Mouse (Mus musculus) neural tube, embryonic 13.5 days (tissue): ENCODE data around the gene Gm20388. TPM values are rescaled to one million over a fixed set of nuclear protein-coding genes. Genes with fewer than 3 reads are reported as not detected.
A peak's percentile ranks its signal among the peaks of the same experiment; 100 is the strongest.

ENCODE experiments used
- ATAC-seq: fragments of 200-750 bp; cut with Nextera tagmentation; 2 replicates; pipeline ENCODE4 v1.8.0; 2017; ENCODE audit warnings: low read depth, mild to moderate bottlenecking, moderate TSS enrichment, moderate library complexity
- H3K27ac ChIP-seq: fragments of 300-500 bp; sonication (generic); replicated peaks from 2 replicates; pipeline ENCODE4 v1.5.1; 2015; ENCODE audit warnings: moderate library complexity, mild to moderate bottlenecking, inconsistent platforms
- H3K27me3 ChIP-seq: fragments of 300-500 bp; sonication (generic); 2 replicates; pipeline ENCODE4 v1.6.1; 2015; ENCODE audit warnings: mild to moderate bottlenecking, inconsistent platforms
- H3K36me3 ChIP-seq: fragments of 300-500 bp; sonication (generic); 2 replicates; pipeline ENCODE4 v1.6.1; 2015; ENCODE audit warnings: mild to moderate bottlenecking, inconsistent platforms
- H3K4me1 ChIP-seq: fragments of 300-500 bp; sonication (generic); replicated peaks from 2 replicates; pipeline ENCODE4 v1.6.1; 2015; ENCODE audit warnings: inconsistent platforms
- H3K4me2 ChIP-seq: fragments of 300-500 bp; sonication (generic); 2 replicates; pipeline ENCODE4 v1.6.1; 2015; ENCODE audit warnings: inconsistent platforms, mild to moderate bottlenecking, moderate library complexity
- H3K4me3 ChIP-seq: fragments of 300-500 bp; sonication (generic); 2 replicates; pipeline ENCODE4 v1.5.1; 2015; ENCODE audit warnings: mild to moderate bottlenecking, inconsistent platforms
- H3K9ac ChIP-seq: fragments of 300-500 bp; sonication (generic); 2 replicates; pipeline ENCODE4 v1.6.1; 2015; ENCODE audit warnings: moderate library complexity, mild to moderate bottlenecking, inconsistent platforms
- H3K9me3 ChIP-seq: fragments of 300-500 bp; sonication (generic); 2 replicates; pipeline ENCODE4 v1.6.1; 2016; ENCODE audit warnings: inconsistent platforms
- WGBS: fragments of 180-500 bp; shearing (Covaris S2); methylation state at CpG from one replicate; pipeline ENCODE4 v1.1.7; 2015; 5-methylcytosine and 5-hydroxymethylcytosine counted together
- polyA plus RNA-seq: library from polyadenylated mRNA; unstranded; fragments of >200 nt; fragmentation: Nextera tagmentation; extraction: Ambion mirVana; gene quantifications from 2 replicates; pipeline ENCODE4 v1.2.1, GENCODE M21; 2015

Gm20388 gene
- polyA plus RNA-seq, 1 experiment from 2014 or later: 0.27 TPM

DNA sequence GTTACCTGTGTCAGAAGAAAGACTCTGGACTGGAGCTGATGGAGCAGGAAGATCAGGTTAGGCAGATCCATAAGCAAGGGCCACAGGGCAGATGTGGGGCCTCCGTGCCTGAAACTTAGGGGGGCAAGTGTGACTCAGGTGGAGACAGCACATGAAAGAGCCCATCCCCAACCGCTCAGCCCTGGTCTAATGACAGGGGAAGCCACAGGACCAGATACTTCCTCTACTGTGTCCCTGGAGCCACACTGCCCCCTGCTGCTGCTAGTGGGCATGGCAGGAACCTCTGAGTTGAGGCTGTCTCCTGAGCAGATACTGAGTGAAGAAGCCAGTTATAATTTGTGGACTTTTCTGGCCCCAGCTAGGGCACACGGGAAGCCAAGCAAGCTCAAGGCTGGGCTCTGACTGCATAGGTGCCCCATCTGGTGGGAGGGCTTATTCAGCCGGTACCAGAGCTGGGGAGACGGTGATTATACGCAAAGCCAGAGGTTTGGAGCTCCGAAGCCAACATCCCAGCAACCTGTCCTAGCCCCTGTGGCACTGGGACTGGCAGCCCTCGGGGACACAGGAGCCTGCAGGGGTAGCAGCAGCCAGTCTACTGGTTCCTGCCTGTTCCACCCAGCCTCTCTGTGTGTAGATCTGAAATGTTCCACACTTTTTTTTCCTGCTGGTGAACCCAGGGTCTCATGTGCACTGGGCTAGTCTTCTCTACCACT, 2919.9 kb downstream of the Gm20388 start:
- H3K4me2 ChIP-seq: no peak overlapping the region
- 41% methylated on average over 8 of the region's 8 CpGs for WGBS
- peak; percentile 85 for ATAC-seq

DNA sequence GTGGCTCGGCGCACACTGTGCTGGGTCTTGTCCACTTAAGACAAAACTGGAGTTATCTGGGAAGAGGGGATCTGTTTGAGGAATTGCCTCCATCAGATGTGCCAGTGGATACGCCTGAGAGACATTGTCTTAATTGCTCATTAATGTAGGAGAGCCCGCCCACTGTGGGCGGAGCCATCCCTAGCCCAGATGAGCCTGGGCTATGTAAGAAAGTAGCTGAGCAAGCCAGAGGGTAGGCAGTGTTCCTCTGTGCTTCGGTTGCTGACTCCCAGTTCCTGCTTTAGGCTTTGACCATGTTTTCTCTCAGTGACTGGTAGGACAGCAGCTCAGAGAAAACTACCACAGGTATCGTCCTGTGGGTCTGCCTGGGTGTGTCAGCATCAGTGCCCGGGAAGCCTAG, 2923.8 kb downstream of the Gm20388 start:
- no peak for ATAC-seq
- H3K27ac ChIP-seq: no peak overlapping the region
- H3K4me3 ChIP-seq: no peak overlapping the region
- 84% methylated on average over 8 of the region's 8 CpGs for WGBS
- no peaks in the 10 kb centered on the region for H3K9me3 ChIP-seq
- 0 out of 2 replicates have a peak, but pooled peaks cover 5% of the 10 kb centered on the region for H3K27me3 ChIP-seq
- no peaks in the 10 kb centered on the region; the same call in 1 of the 2 replicates for H3K4me1 ChIP-seq
- H3K4me2 ChIP-seq: no peak overlapping the region
- H3K36me3 ChIP-seq: no peaks in the 10 kb centered on the region
- H3K9ac ChIP-seq: no peak overlapping the region

More for the DNA sequence above, 2919.9 kb downstream of the Gm20388 start:
- no peak overlapping the region for H3K4me3 ChIP-seq
- no peak overlapping the region for H3K9ac ChIP-seq
- H3K27ac ChIP-seq: no peak overlapping the region
- H3K9me3 ChIP-seq: no peaks in the 10 kb centered on the region
- no peaks in the 10 kb centered on the region for H3K36me3 ChIP-seq
- H3K4me1 ChIP-seq: peaks cover 12% of the 10 kb centered on the region
- H3K27me3 ChIP-seq: 0 out of 2 replicates have a peak, but pooled peaks cover 5% of the 10 kb centered on the region

DNA sequence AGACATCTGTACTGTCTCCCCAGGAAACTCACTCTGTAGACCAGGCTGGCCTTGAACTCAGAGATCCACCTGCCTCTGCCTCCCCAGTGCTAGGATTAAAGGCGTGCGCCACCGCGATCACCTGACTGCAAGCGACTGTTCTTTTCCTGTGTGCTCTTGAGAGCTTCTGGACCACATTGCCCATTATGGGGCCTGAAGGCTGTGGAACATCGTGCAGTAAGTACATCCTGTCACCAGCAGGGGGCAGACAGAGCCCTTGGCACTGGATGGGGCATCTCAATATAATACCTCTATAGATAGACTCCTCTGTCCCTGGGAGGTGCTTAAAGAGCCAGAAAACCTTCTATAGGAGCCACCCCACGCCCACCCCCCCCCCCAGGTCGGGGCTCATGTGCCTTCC, 2924.3 kb downstream of the Gm20388 start:
- WGBS: 30% methylated on average over 8 of the region's 8 CpGs
- Histone ChIP-seq H3K4me1 (no peaks in the 10 kb centered on the region; the same call in 1 of the 2 replicates), H3K9ac (no peak overlapping the region), H3K36me3 (no peaks in the 10 kb centered on the region), H3K27me3 (0 out of 2 replicates have a peak, but pooled peaks cover 5% of the 10 kb centered on the region), H3K27ac (no peak overlapping the region), H3K4me2 (no peak overlapping the region), H3K9me3 (no peaks in the 10 kb centered on the region), H3K4me3 (no peak overlapping the region)
- ATAC-seq: no peak

DNA sequence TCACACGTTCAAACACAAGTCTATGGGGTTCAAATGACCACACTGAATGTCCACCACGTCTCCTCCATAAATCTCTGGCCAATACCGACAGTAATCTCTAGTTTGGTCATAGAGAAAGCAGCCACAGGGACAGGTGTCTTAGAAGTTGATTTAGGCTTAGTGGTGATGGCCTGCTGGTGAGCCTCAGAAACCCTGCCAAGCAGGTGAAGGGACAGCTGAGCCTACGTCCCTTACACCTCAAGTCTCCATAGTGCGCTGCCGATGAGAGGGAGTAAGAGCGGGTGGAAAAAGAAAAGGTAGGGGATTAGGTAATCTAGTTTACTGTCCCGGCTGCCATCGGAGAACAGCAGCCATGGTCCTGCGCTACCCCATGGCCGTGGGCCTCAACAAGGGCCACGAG, 2925.6 kb downstream of the Gm20388 start:
- Histone ChIP-seq H3K9me3 (no peaks in the 10 kb centered on the region), H3K9ac (no peak overlapping the region), H3K36me3 (no peaks in the 10 kb centered on the region), H3K4me2 (no peak overlapping the region), H3K4me1 (no peaks in the 10 kb centered on the region), H3K27ac (no peak overlapping the region), H3K27me3 (0 out of 2 replicates have a peak, but pooled peaks cover 5% of the 10 kb centered on the region), H3K4me3 (no peak overlapping the region)
- no peak for ATAC-seq
- 88% methylated on average over 12 of the region's 12 CpGs for WGBS

DNA sequence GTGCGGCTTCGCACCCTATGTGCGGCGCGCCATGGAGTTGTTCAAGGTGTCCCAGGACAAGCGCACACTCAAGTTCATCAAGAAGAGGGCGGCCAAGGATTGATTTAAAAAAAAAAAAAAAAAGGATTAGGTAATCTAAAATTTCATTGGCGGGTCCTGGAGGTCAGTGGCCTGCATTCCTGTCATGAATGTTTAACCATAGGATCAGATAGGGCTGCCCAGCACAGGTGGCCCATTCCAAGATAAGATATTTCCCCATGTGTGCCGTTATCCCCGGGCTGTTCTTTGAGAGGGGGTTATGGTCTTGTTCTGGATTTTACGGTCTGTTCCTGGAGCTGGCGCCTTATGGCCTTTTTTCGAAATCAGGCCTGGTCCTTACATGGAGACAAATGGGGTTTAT, 2926.1 kb downstream of the Gm20388 start:
- Histone ChIP-seq H3K4me2 (no peak overlapping the region), H3K4me1 (no peaks in the 10 kb centered on the region), H3K9me3 (no peaks in the 10 kb centered on the region), H3K9ac (no peak overlapping the region), H3K27ac (no peak overlapping the region), H3K4me3 (no peak overlapping the region), H3K27me3 (0 out of 2 replicates have a peak, but pooled peaks cover under 1% of the 10 kb centered on the region), H3K36me3 (no peaks in the 10 kb centered on the region)
- ATAC-seq: no peak
- WGBS: 92% methylated on average over 13 of the region's 13 CpGs

DNA sequence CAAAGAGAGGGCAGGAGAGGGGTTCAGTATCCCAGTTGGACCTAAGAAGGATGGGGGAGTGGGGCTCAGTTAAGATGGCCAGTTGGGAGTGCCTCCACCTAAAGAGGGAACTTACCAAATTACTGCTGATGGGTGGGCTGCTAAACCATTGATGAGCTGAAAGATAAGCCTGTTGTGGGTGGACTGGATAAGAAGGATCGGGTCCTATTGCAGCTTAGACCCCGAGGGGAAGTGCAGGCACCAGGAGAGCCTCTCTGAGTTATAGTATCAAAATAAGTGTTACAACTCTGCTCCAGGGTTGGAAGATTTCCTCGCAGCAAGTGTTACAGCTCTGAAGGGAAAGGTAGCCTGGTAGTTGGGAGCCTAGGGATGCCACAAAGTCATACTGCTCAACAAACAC, 2933.5 kb downstream of the Gm20388 start:
- Histone ChIP-seq H3K27me3 (no peaks in the 10 kb centered on the region), H3K27ac (no peak overlapping the region), H3K9ac (no peak overlapping the region), H3K9me3 (no peaks in the 10 kb centered on the region), H3K4me2 (no peak overlapping the region), H3K4me1 (peaks cover 4% of the 10 kb centered on the region; the same call in 1 of the 2 replicates), H3K4me3 (no peak overlapping the region), H3K36me3 (no peaks in the 10 kb centered on the region)
- no peak for ATAC-seq
- WGBS: 79% methylated on average over 3 of the region's 3 CpGs

DNA sequence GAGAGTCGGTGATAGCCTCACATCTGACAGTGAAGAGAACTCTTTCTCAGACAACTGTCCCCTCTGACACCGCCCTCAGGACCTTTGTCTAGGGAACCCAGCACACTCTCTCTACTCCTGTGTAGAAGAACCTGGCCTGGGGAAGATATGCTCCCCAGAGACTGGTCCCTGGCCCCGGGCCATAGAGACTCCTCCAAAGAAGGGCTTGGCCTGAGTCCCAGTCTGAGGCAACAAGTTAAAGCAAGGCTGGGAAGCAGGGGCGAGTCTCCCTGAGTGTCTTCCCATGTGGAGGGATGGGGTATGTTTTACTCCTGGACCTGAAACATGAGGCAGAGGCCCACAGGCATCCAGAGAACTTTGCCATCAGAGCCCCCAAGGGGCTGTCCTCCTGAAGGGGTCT, 2935.0 kb downstream of the Gm20388 start:
- H3K27me3 ChIP-seq: no peaks in the 10 kb centered on the region

DNA sequence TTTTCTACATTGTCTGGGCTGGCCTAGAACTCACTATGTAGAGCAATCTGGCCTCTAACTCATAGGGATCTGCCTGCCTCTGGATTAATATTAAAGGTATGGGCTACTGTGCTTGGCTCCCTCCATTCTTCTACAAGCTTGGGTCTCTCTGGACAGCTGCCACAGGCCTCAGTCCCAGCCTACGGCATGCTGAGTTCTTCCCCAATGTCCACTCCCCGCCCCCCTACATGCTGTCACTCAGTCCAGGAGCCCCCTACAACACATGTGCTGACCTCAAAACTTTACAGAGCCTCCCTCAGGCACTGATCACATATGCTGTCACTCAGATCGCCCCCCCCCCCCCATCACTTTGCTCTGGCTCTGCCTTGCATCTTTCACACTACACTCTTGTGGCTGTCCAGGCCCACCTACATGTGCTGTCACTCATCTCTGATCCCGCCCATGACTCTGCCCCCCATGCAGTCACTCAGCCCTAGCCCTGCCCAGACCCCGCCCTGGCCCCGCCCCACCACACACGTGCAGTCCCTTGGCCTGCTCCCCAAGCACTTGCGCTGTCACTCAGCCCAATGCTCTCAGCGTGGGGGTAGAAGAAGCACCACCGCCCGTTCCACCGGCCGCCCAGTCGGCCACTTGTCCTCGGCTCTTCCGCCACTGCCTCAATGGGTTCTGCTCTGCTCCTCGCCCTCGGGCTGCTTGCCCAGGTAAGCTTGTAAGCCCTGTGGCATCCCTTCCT, 2937.4 kb downstream of the Gm20388 start, which contains the start of gene Cdh15:
TSS of gene Cdh15 (plus strand) at position 138 of the 733 bp plus-strand sequence.
- Histone ChIP-seq H3K36me3 (no peaks in the 10 kb centered on the region), H3K4me1 (peaks cover 8% of the 10 kb centered on the region), H3K9me3 (no peaks in the 10 kb centered on the region), H3K4me2 (no peak within 1 kb of the TSS), H3K27ac (no peak within 1 kb of the TSS), H3K4me3 (no peak within 1 kb of the TSS), H3K27me3 (no peaks in the 10 kb centered on the region), H3K9ac (no peak within 1 kb of the TSS)
- ATAC-seq: peak; percentile 61; the same call in 1 of the 2 replicates
- WGBS: 18% methylated on average over 18 of the region's 18 CpGs

More for the DNA sequence above, 2935.0 kb downstream of the Gm20388 start:
- no peak overlapping the region for H3K9ac ChIP-seq
- no peak overlapping the region for H3K27ac ChIP-seq
- no peak overlapping the region for H3K4me2 ChIP-seq
- H3K4me1 ChIP-seq: peaks cover 4% of the 10 kb centered on the region; the same call in 1 of the 2 replicates
- no peaks in the 10 kb centered on the region for H3K9me3 ChIP-seq
- no peak overlapping the region for H3K4me3 ChIP-seq
- no peak for ATAC-seq
- H3K36me3 ChIP-seq: no peaks in the 10 kb centered on the region
- WGBS: 77% methylated on average over 4 of the region's 4 CpGs

DNA sequence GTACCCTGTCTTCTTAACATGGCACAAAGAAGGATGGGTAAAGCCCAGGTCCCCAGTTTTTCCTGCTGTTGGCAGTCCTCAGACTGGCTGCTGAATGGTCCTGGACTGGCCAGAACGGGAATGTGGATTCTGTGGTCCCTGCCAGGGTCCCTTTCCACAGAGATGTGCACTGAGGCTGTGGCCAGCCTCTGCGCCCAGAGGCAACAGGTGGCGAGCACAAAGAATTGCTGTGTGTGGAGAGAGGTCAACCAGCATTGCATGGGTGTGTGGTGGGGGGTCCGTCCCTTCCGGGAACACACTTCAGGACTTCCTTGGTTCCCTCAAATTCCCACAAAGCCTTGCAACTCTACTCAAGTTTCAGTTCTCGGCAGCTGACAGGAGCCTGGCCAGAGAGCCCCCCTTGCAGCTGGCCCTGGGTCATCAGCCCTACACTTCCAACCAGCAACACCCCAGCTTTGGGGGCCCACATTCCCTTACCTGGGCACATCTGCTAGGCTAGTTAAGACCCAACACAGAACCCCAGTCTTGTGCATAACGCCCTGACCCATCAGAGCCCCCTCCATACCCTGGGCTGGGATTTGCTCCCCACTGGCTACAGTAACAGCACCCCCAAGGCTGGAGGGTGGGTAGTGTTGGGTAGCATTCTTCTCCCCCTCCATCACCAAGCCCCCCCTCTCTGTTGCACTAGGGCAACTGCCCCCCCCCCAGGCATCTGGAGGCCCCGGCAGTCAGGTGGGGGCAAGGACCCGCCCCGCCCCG, 2938.7 kb downstream of the Gm20388 start:
- H3K4me3 ChIP-seq: no peak overlapping the region
- no peak for ATAC-seq
- no peaks in the 10 kb centered on the region for H3K9me3 ChIP-seq
- no peaks in the 10 kb centered on the region for H3K36me3 ChIP-seq
- H3K27ac ChIP-seq: no peak overlapping the region
- H3K4me1 ChIP-seq: peaks cover 17% of the 10 kb centered on the region
- no peak overlapping the region for H3K9ac ChIP-seq
- no peak overlapping the region for H3K4me2 ChIP-seq
- no peaks in the 10 kb centered on the region for H3K27me3 ChIP-seq
- WGBS: 60% methylated on average over 9 of the region's 11 CpGs

DNA sequence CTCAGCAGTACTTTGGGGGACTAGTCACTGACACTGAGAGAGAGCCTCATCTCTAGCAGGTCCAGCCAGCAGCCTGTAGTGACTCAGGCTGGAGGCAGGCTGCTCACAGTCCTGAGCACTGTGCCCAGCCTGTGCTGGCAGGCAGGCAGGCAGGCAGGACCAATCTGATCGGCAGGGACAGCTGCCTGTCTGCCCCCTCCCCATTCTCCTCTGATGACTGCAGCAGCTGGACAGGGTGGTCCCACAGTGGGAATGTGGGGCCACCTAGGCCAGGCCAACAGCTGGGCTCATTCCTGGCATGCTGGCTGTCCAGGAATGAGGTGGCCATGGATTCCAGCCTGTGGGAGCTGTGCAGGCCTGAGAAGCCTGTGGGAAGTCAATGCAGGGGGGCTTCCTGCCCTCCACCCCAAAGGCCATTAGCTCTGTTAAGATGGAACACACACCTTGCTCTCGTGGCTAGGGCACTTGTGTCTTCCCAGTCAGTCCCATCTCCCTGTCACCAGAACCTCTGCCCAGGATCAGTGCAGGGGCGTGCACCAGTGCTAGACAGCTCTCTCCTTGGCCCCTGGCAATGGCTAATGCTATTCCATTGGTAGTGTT, 2940.1 kb downstream of the Gm20388 start:
- Histone ChIP-seq H3K27ac (no peak overlapping the region), H3K9ac (no peak overlapping the region), H3K36me3 (no peaks in the 10 kb centered on the region), H3K4me2 (no peak overlapping the region), H3K4me1 (peaks cover 17% of the 10 kb centered on the region), H3K27me3 (no peaks in the 10 kb centered on the region), H3K4me3 (no peak overlapping the region), H3K9me3 (no peaks in the 10 kb centered on the region)
- 62% methylated on average over 3 of the region's 3 CpGs for WGBS
- no peak for ATAC-seq

DNA sequence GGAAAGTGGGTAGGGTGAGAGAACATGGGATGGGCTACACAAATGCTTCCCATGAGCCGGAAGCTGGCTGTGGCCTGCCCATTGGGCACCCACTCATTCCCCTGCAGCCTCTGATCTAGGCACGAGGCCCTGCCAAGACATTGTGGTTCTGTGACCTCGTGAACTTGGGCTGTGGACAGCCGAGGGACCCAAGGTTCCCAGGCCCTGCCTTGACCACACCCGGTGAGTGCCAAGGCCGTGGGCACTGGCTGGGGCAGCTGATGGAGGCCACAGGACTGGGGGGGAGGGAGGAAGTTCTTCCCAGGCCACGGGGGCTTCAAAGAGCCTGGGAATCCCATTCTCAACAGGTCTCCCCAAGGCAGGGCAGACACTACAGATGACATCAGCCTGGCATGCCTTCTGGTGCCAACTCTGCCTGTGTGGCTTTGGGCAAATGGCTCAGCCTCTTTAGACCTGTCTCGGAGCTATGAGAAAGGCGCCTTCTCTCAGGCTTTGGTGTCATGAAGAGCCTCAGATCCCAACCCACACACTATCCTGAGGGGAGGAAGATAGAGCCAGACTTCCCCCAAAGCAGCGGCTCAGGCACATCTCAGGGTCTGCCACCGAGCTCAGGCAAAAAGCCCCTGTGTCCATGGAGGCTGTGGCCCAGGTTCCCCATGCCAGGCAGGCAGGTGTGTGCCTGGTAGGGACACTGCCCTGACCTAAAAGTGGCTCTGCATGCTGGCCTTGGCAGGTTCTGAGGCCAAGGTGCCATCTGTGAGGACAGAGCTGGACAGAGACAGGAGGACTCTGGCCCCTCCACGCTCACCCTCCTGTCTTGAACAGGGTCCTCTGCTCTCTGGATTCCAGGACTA, 2941.3 kb downstream of the Gm20388 start:
- WGBS: 82% methylated on average over 12 of the region's 12 CpGs
- Histone ChIP-seq H3K9ac (no peak overlapping the region), H3K36me3 (no peaks in the 10 kb centered on the region), H3K27me3 (no peaks in the 10 kb centered on the region), H3K27ac (no peak overlapping the region), H3K4me3 (no peak overlapping the region), H3K4me1 (peaks cover 17% of the 10 kb centered on the region), H3K9me3 (no peaks in the 10 kb centered on the region), H3K4me2 (no peak overlapping the region)
- ATAC-seq: no peak
